Mouse (Mus musculus) spleen, postnatal 14 days (tissue): ENCODE data around the gene Acpp.

ENCODE experiments used
- DNase-seq, 2 experiments: peaks; one replicate each; pipeline ENCODE4 v3.0.0; 2021 to 2022; ENCODE audit warnings: low spot score in 2 of 2

The Acpp gene

GRCm38 (mm10) chr9:104337183-104337931 is at the start of gene Acpp:
Gene Acpp, minus strand, starts transcription at chr9:104337748.
- peak; percentile 15 to 19 for DNase-seq

DNA sequence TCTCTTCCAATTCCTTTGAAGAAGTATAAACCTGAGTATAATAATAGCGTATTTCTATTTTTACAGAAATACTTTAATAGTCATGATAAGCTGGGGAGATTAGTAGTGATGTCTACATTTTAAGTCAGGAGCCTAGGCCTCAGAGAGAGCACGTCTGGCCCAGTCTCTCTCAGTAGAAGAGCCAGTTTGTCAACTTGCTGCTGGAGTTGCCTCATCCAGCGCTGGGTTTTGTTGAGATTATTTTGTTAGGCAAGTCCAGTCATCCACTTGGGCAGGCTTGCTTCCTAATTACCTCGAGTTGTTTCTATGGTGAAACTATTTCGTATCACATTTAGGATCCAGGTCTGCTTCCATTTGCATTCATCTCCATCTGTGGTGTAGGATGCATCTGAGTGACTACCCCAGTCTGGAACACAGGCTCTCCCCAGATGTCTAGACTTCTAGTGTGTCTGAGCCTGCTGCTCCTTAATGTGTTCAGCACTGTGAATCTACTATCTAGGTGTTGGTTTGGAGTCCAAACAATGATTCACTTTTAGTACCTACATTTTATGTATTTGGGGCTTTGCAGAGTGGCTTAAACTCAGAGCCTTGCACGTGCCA is 45.1 kb upstream of the Acpp start:
- no peak for DNase-seq

- no peak for DNase-seq
Measured at GRCm38 (mm10) chr9:104379532-104380162, 42.1 kb upstream of the Acpp start.

- DNase-seq: no peak
Measured at GRCm38 (mm10) chr9:104375573-104375972, 38.0 kb upstream of the Acpp start.

- peak; percentile 11 to 26 for DNase-seq
Measured at GRCm38 (mm10) chr9:104373253-104373652, 35.7 kb upstream of the Acpp start.

- DNase-seq: no peak
Measured at GRCm38 (mm10) chr9:104366983-104367382, 29.4 kb upstream of the Acpp start.

DNA sequence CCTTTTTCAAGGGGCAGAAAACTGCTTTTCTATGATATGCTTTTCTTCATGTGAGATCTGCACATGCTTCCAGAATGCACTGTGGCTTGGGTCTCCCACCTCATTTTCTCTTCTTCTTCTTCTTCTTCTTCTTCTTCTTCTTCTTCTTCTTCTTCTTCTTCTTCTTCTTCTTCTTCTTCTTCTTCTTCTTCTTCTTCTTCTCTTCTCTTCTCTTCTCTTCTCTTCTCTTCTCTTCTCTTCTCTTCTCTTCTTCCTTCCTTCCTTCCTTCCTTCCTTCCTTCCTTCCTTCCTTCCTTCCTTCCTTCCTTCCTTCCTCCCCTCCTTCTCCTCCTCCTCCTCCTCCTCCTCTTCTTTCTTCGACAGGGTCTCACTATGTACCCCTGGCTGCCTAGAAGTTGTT is 24.4 kb upstream of the Acpp start:
- DNase-seq: peak in 1 of 2 experiments; percentile 38

GRCm38 (mm10) chr9:104361073-104361891 is 23.7 kb upstream of the Acpp start:
- DNase-seq: no peak

DNA sequence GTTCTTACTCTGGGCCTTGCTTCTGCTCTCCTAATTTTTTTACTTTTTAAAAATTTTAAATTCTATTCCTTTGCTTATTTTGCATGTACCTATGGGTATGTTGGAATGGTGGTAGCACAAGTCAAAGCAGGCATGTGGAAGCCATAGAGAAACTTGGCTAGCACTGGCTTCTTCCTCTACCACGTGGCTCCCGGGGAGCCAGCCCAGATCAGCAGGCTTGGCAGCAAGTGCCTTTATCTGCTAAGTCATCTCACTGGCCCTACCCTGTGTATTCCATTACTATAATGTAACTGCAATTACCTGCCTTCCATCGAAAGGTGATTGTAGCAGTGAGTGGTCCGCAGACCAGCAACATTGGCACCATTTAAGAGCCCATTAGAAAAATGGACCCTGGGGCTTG is 22.8 kb upstream of the Acpp start:
- DNase-seq: no peak

- DNase-seq: no peak
Measured at GRCm38 (mm10) chr9:104355521-104356270, 18.1 kb upstream of the Acpp start.

GRCm38 (mm10) chr9:104344136-104344535 is 6.6 kb upstream of the Acpp start:
- no peak for DNase-seq

DNA sequence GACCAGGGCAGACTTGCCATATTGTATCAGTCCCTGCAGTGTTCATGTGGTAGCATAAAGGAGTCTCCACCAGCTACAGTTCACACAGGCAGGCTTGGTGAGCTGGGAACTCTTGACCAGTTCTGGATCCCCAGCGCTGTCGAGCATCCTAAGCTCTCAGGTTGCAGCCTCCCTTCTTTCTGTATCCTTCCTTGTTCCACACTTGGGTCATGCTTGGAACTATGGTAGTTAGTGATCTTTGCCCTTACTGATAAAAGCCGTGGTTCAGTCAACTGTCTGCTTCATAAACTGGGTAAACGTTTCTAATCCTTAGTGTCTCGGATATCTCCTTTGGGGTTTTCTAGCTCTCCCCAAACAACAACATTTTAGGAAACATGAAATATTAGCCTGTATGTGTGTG is 1.9 kb upstream of the Acpp start:
- DNase-seq: no peak

GRCm38 (mm10) chr9:104338489-104339427 is 1.2 kb upstream of the Acpp start:
- no peak for DNase-seq

- DNase-seq: no peak
Measured at GRCm38 (mm10) chr9:104331301-104331700, 6.2 kb downstream of the Acpp start.

- DNase-seq: no peak
Measured at GRCm38 (mm10) chr9:104328655-104329054, 8.9 kb downstream of the Acpp start.

DNA sequence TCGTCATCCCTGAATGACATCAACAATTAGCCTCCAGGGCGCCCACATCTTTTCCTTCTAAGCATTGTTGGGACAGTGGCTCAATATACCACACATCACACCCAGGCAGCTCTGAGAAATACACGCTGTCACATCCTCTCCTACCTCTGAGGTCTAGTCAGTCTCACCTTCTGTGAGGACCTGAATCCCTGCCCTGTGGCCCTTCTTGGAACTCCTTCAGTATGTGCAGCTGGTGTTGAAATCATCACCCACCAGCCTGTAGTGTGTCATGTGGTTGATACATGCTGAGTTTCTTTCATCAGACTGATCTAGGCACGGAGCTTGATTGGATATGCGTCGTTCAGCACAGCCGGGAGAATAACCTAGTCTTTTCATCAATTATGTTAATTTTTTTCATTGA is 16.0 kb downstream of the Acpp start:
- no peak for DNase-seq

GRCm38 (mm10) chr9:104316351-104316750 is 21.2 kb downstream of the Acpp start:
- no peak for DNase-seq

DNA sequence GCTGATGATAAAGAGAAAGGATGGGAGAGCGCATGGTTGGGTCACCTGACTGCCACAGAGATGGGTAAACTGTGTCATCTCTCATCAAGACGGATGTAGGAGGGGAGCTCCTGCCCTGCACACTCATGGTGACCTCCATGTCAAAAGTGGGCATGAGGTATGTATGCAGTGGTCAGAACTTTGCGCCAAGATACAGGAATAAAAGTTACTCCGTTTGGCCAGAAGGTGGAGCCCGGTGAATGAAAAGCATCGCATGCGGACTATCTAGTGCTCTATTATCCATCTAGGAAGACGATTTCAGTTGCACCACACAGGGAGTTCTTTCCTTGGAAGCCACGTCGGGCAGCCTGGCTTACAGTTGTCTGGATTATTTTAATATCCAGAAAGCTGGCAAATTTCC is 22.0 kb downstream of the Acpp start:
- DNase-seq: peak in 1 of 2 experiments; percentile 2

- DNase-seq: peak; percentile 22 to 54
Measured at GRCm38 (mm10) chr9:104306734-104307133, 30.8 kb downstream of the Acpp start.
